Mouse (Mus musculus) erythroid progenitor cell, adult 5-6 weeks (primary cell): ENCODE measurements around the gene Snrpb. TPM values are rescaled to one million over a fixed set of nuclear protein-coding genes. Genes with fewer than 3 reads are reported as not detected.

ENCODE experiments used
- ATAC-seq: replicated peaks from 2 replicates; pipeline ENCODE4 v1.8.0; 2016; ENCODE audit warnings: moderate number of reproducible peaks, mild to moderate bottlenecking, moderate TSS enrichment, inconsistent platforms; ENCODE audit not compliant: poor library complexity, low FRiP score, severe bottlenecking
- total RNA-seq, 2 experiments: library from RNA; stranded (forward) in 1 of 2; stranded (reverse) in 1 of 2; fragments of 150-400 nt in 1 of 2; fragments of 186-747, 209-891 nt in 1 of 2; gene quantifications; 2 replicates each; pipeline versions ENCODE4 v1.2.3 to v1.2.4; 2015 to 2017; ENCODE audit warnings: low replicate concordance in 2 of 2

Gene Snrpb
- total RNA-seq, 2 experiments from 2014 or later = 53.6 to 112 TPM

DNA sequence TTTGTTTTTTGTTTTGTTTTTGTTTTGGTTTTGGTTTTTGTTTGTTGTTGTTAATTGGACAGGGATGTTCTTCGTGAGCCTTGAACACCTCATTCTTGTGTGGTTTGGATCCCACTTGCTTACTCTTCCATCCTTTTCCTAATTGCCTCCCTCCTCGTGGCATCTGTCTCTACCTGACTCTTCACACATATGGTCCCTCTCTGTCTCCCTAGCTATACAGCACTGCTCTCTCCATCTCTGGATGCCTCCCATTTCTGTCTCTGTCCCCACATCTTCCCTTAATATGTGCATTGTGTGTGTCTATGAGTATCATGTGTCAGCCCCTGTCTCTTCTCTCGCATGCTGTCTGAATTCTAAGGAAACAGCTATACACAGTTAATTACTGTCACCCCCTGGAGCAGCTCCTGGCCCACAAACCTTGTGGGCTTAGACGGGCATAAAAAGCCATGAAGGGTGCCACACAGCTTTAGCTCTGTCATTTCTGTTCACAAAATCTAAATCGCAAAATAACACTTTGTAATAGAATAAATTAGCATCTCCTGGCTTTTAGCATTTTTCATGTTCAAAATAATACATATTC is 33.0 kb downstream of the Snrpb start:
- no peak for ATAC-seq

GRCm38 (mm10) chr2:130144703-130145324 is 34.4 kb downstream of the Snrpb start:
- no peak for ATAC-seq

- no peak for ATAC-seq
These were observed 36.2 kb downstream of the Snrpb start for GRCm38 (mm10) chr2:130143011-130143410.

GRCm38 (mm10) chr2:130129687-130130086 is 49.5 kb downstream of the Snrpb start:
- no peak for ATAC-seq

GRCm38 (mm10) chr2:130126073-130126472 is 53.1 kb downstream of the Snrpb start:
- no peak for ATAC-seq

GRCm38 (mm10) chr2:130125279-130126059 is 53.7 kb downstream of the Snrpb start:
- no peak for ATAC-seq

Other genes starting within 250 kb of the Snrpb start
- 0.42 TPM in 1 of 2 replicates, not detected in the other for gene Tgm3, start 167.1 kb downstream of the Snrpb start, total RNA-seq (2015; ENCODE audit: low replicate concordance)
- gene Tgm3, start 167.1 kb downstream of the Snrpb start, total RNA-seq (2017; ENCODE audit: low replicate concordance) = 0.13 TPM in 1 of 2 replicates, not detected in the other
- gene Tgm6, start 67.0 kb downstream of the Snrpb start, total RNA-seq (2015; ENCODE audit: low replicate concordance) = not detected in 2 replicates
- gene Tgm6, start 67.0 kb downstream of the Snrpb start, total RNA-seq (2017; ENCODE audit: low replicate concordance) = not detected in 2 replicates
- not detected in 2 replicates for gene Tmc2, start 15.8 kb upstream of the Snrpb start, total RNA-seq (2015; ENCODE audit: low replicate concordance)
- not detected in 2 replicates for gene Tmc2, start 15.8 kb upstream of the Snrpb start, total RNA-seq (2017; ENCODE audit: low replicate concordance)
- gene Nop56, start 95.0 kb upstream of the Snrpb start, total RNA-seq (2015; ENCODE audit: low replicate concordance) = 125 and 137 TPM in 2 replicates
- 121 and 150 TPM in 2 replicates for gene Nop56, start 95.0 kb upstream of the Snrpb start, total RNA-seq (2017; ENCODE audit: low replicate concordance)
- 64.6 and 87.9 TPM in 2 replicates for gene Idh3b, start 105.1 kb upstream of the Snrpb start, total RNA-seq (2015; ENCODE audit: low replicate concordance)
- gene Idh3b, start 105.1 kb upstream of the Snrpb start, total RNA-seq (2017; ENCODE audit: low replicate concordance) = 21.9 and 47.5 TPM in 2 replicates
- gene Ebf4, start 115.8 kb upstream of the Snrpb start, total RNA-seq (2015; ENCODE audit: low replicate concordance) = not detected in 2 replicates
- 0.64 TPM in 1 of 2 replicates, not detected in the other for gene Ebf4, start 115.8 kb upstream of the Snrpb start, total RNA-seq (2017; ENCODE audit: low replicate concordance)
- not detected in 2 replicates for gene Cpxm1, start 218.2 kb upstream of the Snrpb start, total RNA-seq (2015; ENCODE audit: low replicate concordance)
- not detected in 2 replicates for gene Cpxm1, start 218.2 kb upstream of the Snrpb start, total RNA-seq (2017; ENCODE audit: low replicate concordance)
- gene Gm28372, start 225.8 kb upstream of the Snrpb start, total RNA-seq (2015; ENCODE audit: low replicate concordance) = not detected in 2 replicates
- gene Gm28372, start 225.8 kb upstream of the Snrpb start, total RNA-seq (2017; ENCODE audit: low replicate concordance) = not detected in 2 replicates
- gene 1700020A23Rik, start 225.9 kb upstream of the Snrpb start, total RNA-seq (2015; ENCODE audit: low replicate concordance) = not detected in 2 replicates
- not detected in 2 replicates for gene 1700020A23Rik, start 225.9 kb upstream of the Snrpb start, total RNA-seq (2017; ENCODE audit: low replicate concordance)
- gene Tmem239, start 227.1 kb upstream of the Snrpb start, total RNA-seq (2015; ENCODE audit: low replicate concordance) = not detected in 2 replicates
- not detected in 2 replicates for gene Tmem239, start 227.1 kb upstream of the Snrpb start, total RNA-seq (2017; ENCODE audit: low replicate concordance)
- 74.6 and 122 TPM in 2 replicates for gene Vps16, start 244.9 kb upstream of the Snrpb start, total RNA-seq (2015; ENCODE audit: low replicate concordance)
- gene Vps16, start 244.9 kb upstream of the Snrpb start, total RNA-seq (2017; ENCODE audit: low replicate concordance) = 62.8 and 75.8 TPM in 2 replicates
- 0.72 TPM in 1 of 2 replicates, not detected in the other for gene Pced1a, start 245.3 kb upstream of the Snrpb start, total RNA-seq (2015; ENCODE audit: low replicate concordance)
- gene Pced1a, start 245.3 kb upstream of the Snrpb start, total RNA-seq (2017; ENCODE audit: low replicate concordance) = 1.2 and 1.9 TPM in 2 replicates